Mouse (Mus musculus) right cerebral cortex, postnatal 25 days (tissue): ENCODE results near the gene Slc35a1.
"Not testable (repeated sequence)": the region's sequence is repeated elsewhere in the genome, so short reads cannot be mapped to it uniquely, and the experiment has no call there.

Experiments used
- DNase-seq: peaks from one replicate; pipeline ENCODE4 v3.0.0; 2022

Gene Slc35a1

DNA sequence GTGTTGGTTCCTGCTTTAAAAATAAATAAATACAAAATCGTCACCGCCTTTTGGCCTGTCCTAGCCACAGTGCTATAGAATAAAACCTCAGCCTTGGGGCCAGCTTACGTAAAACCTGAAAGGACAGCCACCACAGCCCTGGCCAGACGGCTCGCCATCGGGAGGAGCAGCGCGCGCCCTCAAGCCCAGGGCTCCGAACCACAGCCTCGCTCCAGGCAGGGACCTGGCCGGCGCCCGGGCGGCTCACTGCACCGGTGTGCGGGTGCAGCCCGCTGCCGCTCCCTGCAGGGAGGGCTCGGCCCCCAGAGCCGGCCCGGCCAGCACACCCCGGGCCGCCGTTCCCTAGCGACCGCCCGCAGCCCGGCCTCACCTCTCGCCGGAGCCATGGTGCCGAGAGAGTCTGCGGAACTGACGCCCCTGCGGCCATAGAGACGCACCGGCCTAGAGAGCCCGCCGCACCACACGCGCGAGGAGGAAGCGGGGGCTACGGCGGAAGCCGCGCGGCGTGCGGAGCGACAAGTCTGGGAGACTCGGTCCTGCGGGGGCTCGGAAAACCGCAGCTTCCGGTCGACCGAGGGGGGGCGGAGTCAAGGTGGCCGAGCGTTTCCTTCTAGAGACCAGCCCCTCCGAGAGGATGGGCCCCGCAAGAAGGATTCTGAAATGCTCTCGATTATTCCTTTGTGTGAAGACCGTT lies at the start of gene Slc35a1:
Slc35a1 (minus strand) TSS at position 565 of the 694 bp plus-strand sequence.
- peak; percentile 97 for DNase-seq

GRCm38 (mm10) chr4:34734461-34734860 lies 47.2 kb upstream of the Slc35a1 start:
- no peak for DNase-seq

- DNase-seq, result not testable (repeated sequence)
Observed at GRCm38 (mm10) chr4:34733415-34733814, 46.2 kb upstream of the Slc35a1 start.

DNA sequence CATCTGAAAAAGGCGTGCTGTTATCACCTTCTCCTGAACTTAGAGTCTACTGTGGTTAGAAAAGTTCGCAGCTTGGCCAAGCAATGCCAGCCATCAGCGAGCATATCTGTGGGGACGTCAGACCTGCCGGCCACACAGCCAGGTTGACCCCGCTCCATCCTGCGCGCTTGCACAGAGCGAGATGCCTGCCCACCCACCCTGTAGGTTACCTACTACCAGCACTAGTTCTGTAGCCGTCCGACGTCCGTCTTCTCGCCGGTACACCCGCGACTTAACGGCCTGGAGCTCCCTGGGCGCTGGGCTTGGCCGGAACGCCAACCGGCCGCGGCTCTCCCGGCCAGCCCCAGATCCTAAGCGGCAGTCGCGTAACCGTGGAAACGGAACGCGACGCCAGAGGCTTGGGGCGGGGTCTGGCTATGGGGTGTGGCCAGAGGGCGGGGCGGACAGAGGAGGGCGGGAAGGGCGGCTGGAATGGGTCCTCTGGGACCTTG lies 42.7 kb upstream of the Slc35a1 start, which contains the start of gene Cfap206:
Cfap206 (minus strand) TSS at position 356 of the 491 bp plus-strand sequence.
- DNase-seq, result peak; percentile 36

DNA sequence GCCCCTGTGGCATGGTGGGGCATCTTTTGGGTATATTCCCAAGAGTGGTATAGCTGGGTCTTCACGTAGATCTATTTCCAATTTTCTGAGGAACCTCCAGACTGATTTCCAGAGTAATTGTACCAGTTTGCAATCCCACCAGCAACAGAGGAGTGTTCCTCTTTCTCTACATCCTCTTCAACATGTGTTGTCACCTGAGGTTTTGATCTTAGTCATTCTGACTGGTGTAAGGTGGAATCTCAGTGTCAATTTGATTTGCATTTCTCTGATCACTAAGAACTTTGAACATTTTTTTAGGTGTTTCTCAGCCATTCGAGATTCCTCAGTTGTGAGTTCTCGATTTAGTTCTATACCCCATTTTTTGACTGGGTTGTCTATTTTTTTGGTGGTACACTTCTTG lies 38.5 kb upstream of the Slc35a1 start:
- not testable (repeated sequence) for DNase-seq

DNA sequence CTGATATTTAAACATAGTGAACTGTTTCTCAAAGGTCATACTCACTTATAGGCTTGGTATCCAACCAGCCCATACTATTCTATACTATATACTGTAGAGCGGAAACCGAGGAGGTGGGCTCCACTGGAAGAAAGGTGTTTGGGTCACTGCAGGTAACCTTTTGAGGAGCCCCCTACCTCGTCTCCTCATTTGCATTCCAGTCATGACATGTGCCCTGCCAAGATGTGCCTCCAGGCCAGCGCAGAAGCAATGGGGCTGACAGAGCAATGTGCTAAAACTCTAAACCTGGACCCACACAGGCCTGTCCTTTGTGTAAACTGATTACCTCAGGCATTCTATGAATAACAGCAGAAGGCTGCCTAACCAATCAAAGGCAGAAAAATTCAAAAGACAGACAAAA lies 37.1 kb upstream of the Slc35a1 start:
- no peak for DNase-seq

DNA sequence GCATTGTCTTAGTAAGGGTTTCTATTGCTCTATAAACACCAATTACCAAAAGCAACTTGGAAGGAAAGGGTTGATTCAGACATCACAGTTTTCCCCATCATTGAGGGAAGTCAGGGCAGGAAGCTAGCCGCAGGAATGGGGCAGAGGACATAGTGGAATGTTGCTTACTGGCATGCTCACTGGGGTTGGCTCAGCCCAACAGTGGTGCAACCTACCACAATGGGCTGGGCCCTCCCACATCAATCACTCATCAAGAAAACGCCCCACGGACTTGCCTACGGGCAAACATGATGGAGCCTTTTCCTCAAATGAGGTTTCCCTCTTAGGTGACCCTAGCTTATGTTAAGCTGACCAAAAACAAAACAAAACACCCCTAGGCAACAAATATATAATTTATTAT lies 35.9 kb upstream of the Slc35a1 start:
- no peak for DNase-seq

- no peak for DNase-seq
Observed at GRCm38 (mm10) chr4:34720127-34720895, 33.1 kb upstream of the Slc35a1 start.

DNA sequence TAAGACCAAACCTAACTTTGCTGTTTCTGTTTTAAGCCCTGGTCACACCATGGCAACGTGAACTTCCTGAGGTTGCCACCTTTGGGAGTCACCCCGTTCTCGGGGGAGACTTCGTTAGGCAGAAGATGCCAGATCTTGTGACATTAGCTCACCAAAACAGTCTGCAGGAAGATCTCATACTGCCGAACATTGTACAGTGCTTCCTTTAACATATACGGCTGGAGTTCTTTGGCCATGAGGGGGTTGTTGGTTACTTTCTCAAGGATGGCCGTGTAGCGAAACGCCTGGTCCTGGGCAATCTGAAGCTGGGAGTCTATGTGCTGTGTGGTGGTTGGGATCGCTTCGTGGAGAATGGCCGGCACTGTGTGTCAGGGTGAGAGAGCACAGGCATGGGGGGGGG lies 32.2 kb upstream of the Slc35a1 start:
- DNase-seq, result no peak

- no peak for DNase-seq
Observed at GRCm38 (mm10) chr4:34715062-34715461, 27.8 kb upstream of the Slc35a1 start.

- no peak for DNase-seq
Observed at GRCm38 (mm10) chr4:34708127-34708526, 20.9 kb upstream of the Slc35a1 start.

GRCm38 (mm10) chr4:34707248-34707647 lies 20.0 kb upstream of the Slc35a1 start:
- no peak for DNase-seq

GRCm38 (mm10) chr4:34703029-34703428 lies 15.8 kb upstream of the Slc35a1 start:
- no peak for DNase-seq

DNA sequence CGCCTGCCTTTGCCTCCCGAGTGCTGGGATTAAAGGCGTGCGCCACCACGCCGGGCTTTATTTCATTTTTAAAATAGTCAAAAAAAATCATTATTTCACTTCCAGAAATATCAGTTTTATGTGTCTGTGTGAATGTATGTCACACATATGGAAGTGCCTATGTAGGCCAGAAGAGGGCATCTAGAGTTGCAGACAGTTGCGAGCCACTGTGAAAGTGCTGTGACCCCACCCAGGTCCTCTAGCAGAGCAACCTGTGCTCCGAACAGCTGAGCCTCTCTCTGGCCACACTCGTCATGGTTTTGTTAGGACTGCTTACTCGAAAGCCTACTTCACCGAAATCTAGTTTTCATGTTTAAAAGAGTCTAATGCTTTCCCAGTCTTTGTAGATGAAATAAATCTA lies 15.0 kb upstream of the Slc35a1 start:
- DNase-seq, result no peak

GRCm38 (mm10) chr4:34701528-34701927 lies 14.3 kb upstream of the Slc35a1 start:
- no peak for DNase-seq

DNA sequence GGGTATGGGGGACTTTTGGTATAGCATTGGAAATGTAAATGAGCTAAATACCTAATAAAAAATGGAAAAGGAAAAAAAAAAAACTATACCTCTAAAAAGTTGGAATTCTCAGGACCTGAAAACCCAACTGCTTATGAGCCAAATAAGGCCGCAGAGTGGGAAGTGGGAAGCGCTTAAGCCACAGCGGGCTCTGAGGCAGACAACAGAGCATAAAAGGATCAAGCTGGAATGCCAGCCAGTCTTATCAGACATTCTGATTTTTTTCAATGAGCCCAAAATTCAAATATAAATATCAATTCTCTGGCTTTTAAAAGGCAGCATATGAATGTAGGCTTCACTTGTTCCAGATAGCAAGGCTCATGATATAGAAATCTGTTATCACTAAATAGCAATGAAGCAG lies 783 bp upstream of the Slc35a1 start:
- DNase-seq, result no peak

DNA sequence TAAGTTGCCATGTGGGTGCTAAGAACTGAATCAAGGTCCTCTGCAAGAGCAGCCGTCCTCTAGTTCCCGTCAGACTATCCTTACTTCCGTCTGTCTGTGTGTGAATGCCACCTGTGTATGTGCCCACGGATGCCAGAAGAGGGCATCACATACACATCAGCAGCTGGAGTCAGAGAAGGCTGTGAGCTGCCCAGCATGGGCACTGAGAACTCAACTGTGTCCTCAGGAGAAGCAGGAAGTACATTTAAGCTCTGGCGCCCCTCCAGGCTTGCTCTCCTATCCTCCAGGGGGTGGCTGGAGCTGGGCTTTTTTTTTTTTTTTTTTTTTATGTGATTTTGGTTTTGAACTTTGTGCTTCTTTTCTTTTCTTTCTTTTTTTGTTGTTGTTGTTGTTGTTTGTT lies 6.7 kb downstream of the Slc35a1 start:
- DNase-seq, result no peak

GRCm38 (mm10) chr4:34673721-34674120 lies 13.5 kb downstream of the Slc35a1 start:
- no peak for DNase-seq

GRCm38 (mm10) chr4:34667923-34668322 lies 19.3 kb downstream of the Slc35a1 start:
- DNase-seq, result no peak

DNA sequence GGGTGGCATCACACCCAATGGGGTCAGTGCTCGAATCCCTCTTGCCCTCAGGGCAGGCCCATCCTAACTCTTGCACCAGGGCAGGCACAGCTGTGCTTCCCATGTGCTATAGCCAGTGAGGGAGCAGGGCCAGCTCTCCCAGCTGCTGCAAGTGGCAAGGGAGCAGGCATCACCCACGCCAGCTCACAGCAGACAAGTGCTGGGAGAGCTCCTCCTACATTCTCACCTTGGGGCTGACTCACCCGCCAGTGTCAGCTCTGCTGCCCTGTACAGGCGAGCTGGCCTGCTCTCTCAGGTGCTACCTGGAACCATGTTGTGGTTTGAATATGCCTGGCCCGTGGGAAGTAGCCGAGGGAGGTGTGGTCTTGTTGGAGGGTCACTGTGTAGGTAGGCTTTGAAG lies 25.3 kb downstream of the Slc35a1 start:
- DNase-seq, result peak; percentile 22

GRCm38 (mm10) chr4:34661514-34661913 lies 25.7 kb downstream of the Slc35a1 start:
- no peak for DNase-seq

GRCm38 (mm10) chr4:34659012-34659411 lies 28.2 kb downstream of the Slc35a1 start:
- DNase-seq, result no peak

DNA sequence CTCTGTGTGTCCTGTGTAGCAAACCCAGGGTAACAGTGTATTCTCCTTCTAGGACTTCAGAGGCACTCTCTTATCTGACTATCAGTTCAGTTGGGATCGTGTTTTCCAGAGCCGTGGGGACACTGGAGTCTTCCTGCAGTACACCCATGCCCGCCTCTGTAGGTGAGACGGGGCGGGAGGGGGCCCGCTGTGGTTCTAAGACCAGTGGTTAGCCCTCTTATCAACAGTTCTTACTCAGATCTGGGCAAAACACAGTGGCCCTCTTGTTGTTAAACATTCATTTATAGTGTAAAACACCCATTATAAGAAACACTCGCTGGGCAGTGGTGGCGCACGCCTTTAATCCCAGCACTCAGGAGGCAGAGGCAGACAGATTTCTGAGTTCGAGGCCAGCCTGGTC lies 31.1 kb downstream of the Slc35a1 start:
- DNase-seq, result no peak

DNA sequence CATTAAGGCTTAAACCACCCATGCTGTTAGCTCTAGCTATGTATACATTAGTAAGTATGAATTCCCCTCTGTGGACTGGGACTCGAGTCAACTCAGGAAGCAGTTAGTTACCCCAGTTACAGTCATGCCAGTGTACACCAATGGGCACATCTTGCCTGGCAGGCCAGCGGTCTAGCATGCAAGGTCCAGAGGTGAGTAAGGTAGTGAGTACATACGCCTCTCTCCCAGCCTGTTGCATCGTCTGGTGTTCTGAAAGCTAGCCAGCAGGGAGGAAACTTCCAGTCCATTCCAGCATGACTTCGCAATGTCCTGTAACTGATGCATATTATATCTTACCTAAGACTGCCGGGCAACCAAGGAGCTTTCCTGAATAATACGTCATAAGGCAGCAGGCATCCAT lies 34.1 kb downstream of the Slc35a1 start:
- DNase-seq, result no peak
